Mouse (Mus musculus): ENCODE measurements around the gene Zbtb22. TPM values are rescaled to one million over a fixed set of nuclear protein-coding genes. Genes with fewer than 3 reads are reported as not detected.
"Not testable (repeated sequence)": the region's sequence is repeated elsewhere in the genome, so short reads cannot be mapped to it uniquely, and the experiment has no call there.

Gene Zbtb22
- polyA plus RNA-seq, 1 experiment from 2014 or later = 7.9 TPM

DNA sequence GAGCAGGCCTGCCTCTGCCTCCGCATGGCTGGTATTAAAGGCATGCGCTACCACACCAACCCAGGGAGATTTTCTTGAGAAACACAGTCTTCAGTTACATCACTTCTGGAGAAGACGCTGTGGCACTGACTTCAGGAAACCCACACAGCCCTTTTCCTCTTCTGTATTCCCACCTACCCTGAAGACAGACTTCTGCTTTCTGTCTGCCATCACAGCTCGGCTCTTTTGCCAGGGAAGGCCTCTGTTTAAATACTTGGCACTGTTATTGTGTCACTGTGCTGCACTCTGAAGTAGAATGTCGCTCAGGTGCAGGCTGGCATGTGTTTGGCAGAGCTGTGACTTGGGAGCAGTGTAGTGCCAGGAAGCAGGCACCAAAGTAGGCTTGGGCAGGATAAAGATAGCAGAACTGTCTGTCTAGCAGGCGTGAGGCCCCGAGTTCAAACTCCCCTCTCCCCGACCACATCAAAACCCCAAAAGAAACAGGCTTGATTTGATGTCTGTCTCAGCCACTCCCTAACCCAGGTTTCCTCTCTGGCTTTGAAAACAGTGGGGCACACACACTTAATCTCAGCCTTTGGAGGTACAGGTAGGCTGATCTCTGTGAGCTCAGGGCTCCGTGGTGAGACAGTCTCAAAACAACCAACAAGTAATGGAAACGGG lies 31.9 kb downstream of the Zbtb22 start:
- Histone ChIP-seq H3K9ac (replicated peaks) (no peak overlapping the region), H3K27ac (ENCODE audit: low read depth) (peak overlapping the region; percentile 45; the same call in 1 of the 2 replicates), H3K4me3 (ENCODE audit: low read depth, low read length) (no peak overlapping the region), H3K4me2 (ENCODE audit: low read depth, low read length) (0 out of 2 replicates have a peak overlapping the region, but pooled peaks have one; percentile 2), H3K4me1 (ENCODE audit: insufficient read depth) (peaks cover 30% of the 10 kb centered on the region), H3K9me3 (ENCODE audit: low read length) (no peaks in the 10 kb centered on the region), H3K27me3 (ENCODE audit: insufficient read depth, low read length) (no peaks in the 10 kb centered on the region), H3K36me3 (replicated peaks; ENCODE audit: insufficient read depth, low read length) (peaks cover 14% of the 10 kb centered on the region; the same call in 1 of the 2 replicates)
- DNase-seq = no peak
- WGBS (ENCODE audit: insufficient replicate concordance) = 60% methylated on average over 10 of the region's 10 CpGs
- no peak for ATAC-seq
- no peak for TF ChIP-seq CTCF (IDR thresholded peaks at IDR 0.05; ENCODE audit: low read depth)
- no peak for TF ChIP-seq EP300 (IDR thresholded peaks at IDR 0.05; ENCODE audit: low read depth)

- Histone ChIP-seq H3K9ac (replicated peaks) (no peak overlapping the region), H3K27ac (ENCODE audit: low read depth) (peak overlapping the region; percentile 45; the same call in 1 of the 2 replicates), H3K9me3 (ENCODE audit: low read length) (no peaks in the 10 kb centered on the region), H3K36me3 (replicated peaks; ENCODE audit: insufficient read depth, low read length) (peaks cover 20% of the 10 kb centered on the region), H3K4me1 (ENCODE audit: insufficient read depth) (peaks cover 34% of the 10 kb centered on the region), H3K4me2 (ENCODE audit: low read depth, low read length) (no peak overlapping the region), H3K4me3 (ENCODE audit: low read depth, low read length) (no peak overlapping the region), H3K27me3 (ENCODE audit: insufficient read depth, low read length) (no peaks in the 10 kb centered on the region)
- WGBS (ENCODE audit: insufficient replicate concordance) = 82% methylated on average over 22 of the region's 22 CpGs
- DNase-seq (no peak), ATAC-seq (no peak; the same call in 1 of the 2 replicates)
- TF ChIP-seq CTCF (IDR thresholded peaks at IDR 0.05; ENCODE audit: low read depth) (no peak), EP300 (IDR thresholded peaks at IDR 0.05; ENCODE audit: low read depth) (no peak)
Measured at GRCm38 (mm10) chr17:33948090-33948904, 32.6 kb downstream of the Zbtb22 start.

DNA sequence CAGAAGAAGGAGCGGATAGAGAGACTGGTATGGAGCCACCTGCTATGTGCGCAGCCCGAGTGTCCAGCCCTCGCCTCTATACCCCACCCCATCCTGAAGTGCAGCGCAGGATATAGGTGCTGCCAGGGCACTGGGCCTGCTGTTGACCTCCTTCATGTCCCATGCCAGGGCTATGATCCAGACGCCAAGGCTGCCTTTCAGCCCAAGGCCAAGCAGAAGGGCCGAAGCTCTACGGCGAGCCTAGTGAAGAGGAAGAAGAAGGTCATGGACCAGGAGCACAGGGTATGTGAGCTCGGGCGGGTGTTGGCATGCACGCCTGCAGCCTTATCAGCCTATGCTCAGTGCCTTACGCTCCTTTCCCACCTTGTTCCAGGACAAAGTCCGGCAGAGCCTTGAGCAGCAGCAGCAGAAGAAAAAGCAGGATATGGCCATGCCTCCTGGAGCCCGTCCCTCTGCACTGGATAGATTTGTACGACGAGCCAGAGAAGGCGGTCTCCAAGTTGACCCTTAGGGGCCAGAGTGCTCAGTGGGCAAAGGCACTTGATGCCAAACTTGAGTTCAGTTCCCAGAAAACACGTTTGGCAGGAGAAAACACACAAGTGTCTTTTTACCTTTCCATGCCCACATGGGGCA lies 33.3 kb downstream of the Zbtb22 start:
- Histone ChIP-seq H3K9me3 (ENCODE audit: low read length) (no peaks in the 10 kb centered on the region), H3K9ac (replicated peaks) (no peak overlapping the region), H3K27ac (ENCODE audit: low read depth) (no peak overlapping the region), H3K4me1 (ENCODE audit: insufficient read depth) (peaks cover 41% of the 10 kb centered on the region), H3K4me2 (ENCODE audit: low read depth, low read length) (no peak overlapping the region), H3K4me3 (ENCODE audit: low read depth, low read length) (no peak overlapping the region), H3K27me3 (ENCODE audit: insufficient read depth, low read length) (no peaks in the 10 kb centered on the region), H3K36me3 (replicated peaks; ENCODE audit: insufficient read depth, low read length) (peaks cover 22% of the 10 kb centered on the region)
- no peak for ATAC-seq
- DNase-seq = no peak
- TF ChIP-seq CTCF (IDR thresholded peaks at IDR 0.05; ENCODE audit: low read depth) (no peak), EP300 (IDR thresholded peaks at IDR 0.05; ENCODE audit: low read depth) (no peak)
- WGBS (ENCODE audit: insufficient replicate concordance) = 80% methylated on average over 19 of the region's 19 CpGs

- H3K4me1 ChIP-seq (ENCODE audit: insufficient read depth) = peaks cover 45% of the 10 kb centered on the region
- H3K9ac ChIP-seq (replicated peaks) = peak overlapping the region; percentile 65; the same call in 1 of the 2 replicates
- 75% methylated on average over 10 of the region's 10 CpGs for WGBS (ENCODE audit: insufficient replicate concordance)
- H3K27me3 ChIP-seq (ENCODE audit: insufficient read depth, low read length) = no peaks in the 10 kb centered on the region
- peak overlapping the region; percentile 96 for H3K4me2 ChIP-seq (ENCODE audit: low read depth, low read length)
- peak overlapping the region; percentile 66; the same call in 1 of the 2 replicates for H3K27ac ChIP-seq (ENCODE audit: low read depth)
- H3K4me3 ChIP-seq (ENCODE audit: low read depth, low read length) = 0 out of 2 replicates have a peak overlapping the region, but pooled peaks have one; percentile 52
- DNase-seq = no peak
- no peaks in the 10 kb centered on the region for H3K9me3 ChIP-seq (ENCODE audit: low read length)
- no peak for TF ChIP-seq EP300 (IDR thresholded peaks at IDR 0.05; ENCODE audit: low read depth)
- ATAC-seq = no peak
- H3K36me3 ChIP-seq (replicated peaks; ENCODE audit: insufficient read depth, low read length) = peaks cover 22% of the 10 kb centered on the region
Measured at GRCm38 (mm10) chr17:33950131-33950625, 34.5 kb downstream of the Zbtb22 start.

GRCm38 (mm10) chr17:33951021-33951946 lies 35.6 kb downstream of the Zbtb22 start, which contains the start of gene B3galt4:
TSS of gene B3galt4 (minus strand) at chr17:33951488.
- TF ChIP-seq CTCF (IDR thresholded peaks at IDR 0.05; ENCODE audit: low read depth) = 0 out of 2 replicates have a peak, but pooled peaks have one; percentile 1
- no peak; the same call in 1 of the 2 replicates for TF ChIP-seq EP300 (IDR thresholded peaks at IDR 0.05; ENCODE audit: low read depth)
- Histone ChIP-seq H3K36me3 (replicated peaks; ENCODE audit: insufficient read depth, low read length) (peaks cover 22% of the 10 kb centered on the region), H3K4me2 (ENCODE audit: low read depth, low read length) (peak within 1 kb of the TSS; percentile 96), H3K9ac (replicated peaks) (peak within 1 kb of the TSS; percentile 65), H3K27me3 (ENCODE audit: insufficient read depth, low read length) (no peaks in the 10 kb centered on the region), H3K4me1 (ENCODE audit: insufficient read depth) (peaks cover 45% of the 10 kb centered on the region), H3K9me3 (ENCODE audit: low read length) (no peaks in the 10 kb centered on the region), H3K27ac (ENCODE audit: low read depth) (peak within 1 kb of the TSS; percentile 66), H3K4me3 (ENCODE audit: low read depth, low read length) (peak within 1 kb of the TSS; percentile 52)
- WGBS (ENCODE audit: insufficient replicate concordance) = 2% methylated on average over 45 of the region's 45 CpGs
- ATAC-seq (peak; percentile 51), DNase-seq (peak; percentile 88)

DNA sequence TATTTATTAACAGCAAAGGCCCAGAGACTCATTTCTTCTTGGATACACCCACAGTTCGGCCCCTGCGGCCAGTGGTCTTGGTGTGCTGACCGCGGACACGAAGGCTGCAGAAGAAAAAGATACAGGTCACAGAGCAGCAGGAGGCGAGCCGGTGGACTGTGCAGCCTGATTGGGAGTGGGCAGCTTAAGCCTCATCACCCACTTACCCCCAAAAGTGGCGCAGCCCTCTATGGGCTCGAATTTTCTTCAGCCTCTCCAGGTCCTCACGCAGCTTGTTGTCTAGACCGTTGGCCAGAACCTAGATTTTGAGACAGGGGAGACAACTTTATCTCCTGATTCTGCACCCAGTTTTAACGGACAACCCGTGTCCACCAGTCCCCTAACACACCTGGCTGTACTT lies 36.3 kb downstream of the Zbtb22 start:
- DNase-seq; H3K9me3 ChIP-seq (ENCODE audit: low read length); ATAC-seq; H3K27me3 ChIP-seq (ENCODE audit: insufficient read depth, low read length): not testable (repeated sequence)
- peaks cover 22% of the 10 kb centered on the region for H3K36me3 ChIP-seq (replicated peaks; ENCODE audit: insufficient read depth, low read length)
- WGBS (ENCODE audit: insufficient replicate concordance) = 70% methylated on average over 13 of the region's 13 CpGs
- H3K27ac ChIP-seq (ENCODE audit: low read depth) = peak overlapping the region; percentile 66
- H3K4me2 ChIP-seq (ENCODE audit: low read depth, low read length) = peak overlapping the region; percentile 96
- peaks cover 51% of the 10 kb centered on the region for H3K4me1 ChIP-seq (ENCODE audit: insufficient read depth)
- peak overlapping the region; percentile 52; the same call in 1 of the 2 replicates for H3K4me3 ChIP-seq (ENCODE audit: low read depth, low read length)
- H3K9ac ChIP-seq (replicated peaks) = 0 out of 2 replicates have a peak overlapping the region, but pooled peaks have one; percentile 65
